Mouse (Mus musculus): Measurements from ENCODE around the gene Snx32. TPM values are rescaled to one million over a fixed set of nuclear protein-coding genes. Genes with fewer than 3 reads are reported as not detected.

Snx32 gene
- polyA plus RNA-seq, 1 experiment from 2014 or later, result 17.2 TPM

- Histone ChIP-seq H3K9me3 (replicated peaks; ENCODE audit: control insufficient read depth, low read length) (no peaks in the 10 kb centered on the region), H3K9ac (ENCODE audit: low read length) (no peak overlapping the region), H3K27me3 (ENCODE audit: control insufficient read depth, insufficient read depth, low read length) (no peaks in the 10 kb centered on the region), H3K36me3 (ENCODE audit: control insufficient read depth, insufficient read depth) (no peaks in the 10 kb centered on the region), H3K4me1 (ENCODE audit: control insufficient read depth, insufficient read depth, low read length) (no peaks in the 10 kb centered on the region), H3K4me2 (ENCODE audit: low read depth, low read length) (no peak overlapping the region), H3K4me3 (ENCODE audit: low read length) (no peak overlapping the region), H3K27ac (ENCODE audit: low read length) (no peak overlapping the region)
- WGBS, result 53% methylated on average over 11 of the region's 11 CpGs
- ATAC-seq (replicated peaks; ENCODE audit: extremely low read depth, insufficient read depth, low FRiP score), result no peak
Observed at GRCm38 (mm10) chr19:5544031-5544430, 33.7 kb upstream of the Snx32 start.

GRCm38 (mm10) chr19:5543362-5543761 lies 33.0 kb upstream of the Snx32 start:
- H3K27me3 ChIP-seq (ENCODE audit: control insufficient read depth, insufficient read depth, low read length), result no peaks in the 10 kb centered on the region
- 79% methylated on average over 9 of the region's 9 CpGs for WGBS
- no peaks in the 10 kb centered on the region for H3K9me3 ChIP-seq (replicated peaks; ENCODE audit: control insufficient read depth, low read length)
- no peak overlapping the region for H3K9ac ChIP-seq (ENCODE audit: low read length)
- no peaks in the 10 kb centered on the region for H3K36me3 ChIP-seq (ENCODE audit: control insufficient read depth, insufficient read depth)
- ATAC-seq (replicated peaks; ENCODE audit: extremely low read depth, insufficient read depth, low FRiP score), result no peak
- no peak overlapping the region for H3K4me3 ChIP-seq (ENCODE audit: low read length)
- H3K4me1 ChIP-seq (ENCODE audit: control insufficient read depth, insufficient read depth, low read length), result no peaks in the 10 kb centered on the region
- no peak overlapping the region for H3K27ac ChIP-seq (ENCODE audit: low read length)
- no peak overlapping the region for H3K4me2 ChIP-seq (ENCODE audit: low read depth, low read length)

GRCm38 (mm10) chr19:5538786-5539185 lies 28.4 kb upstream of the Snx32 start:
- Histone ChIP-seq H3K36me3 (ENCODE audit: control insufficient read depth, insufficient read depth) (no peaks in the 10 kb centered on the region), H3K4me3 (ENCODE audit: low read length) (no peak overlapping the region), H3K4me2 (ENCODE audit: low read depth, low read length) (no peak overlapping the region), H3K27ac (ENCODE audit: low read length) (no peak overlapping the region), H3K4me1 (ENCODE audit: control insufficient read depth, insufficient read depth, low read length) (no peaks in the 10 kb centered on the region), H3K9me3 (replicated peaks; ENCODE audit: control insufficient read depth, low read length) (no peaks in the 10 kb centered on the region), H3K9ac (ENCODE audit: low read length) (no peak overlapping the region), H3K27me3 (ENCODE audit: control insufficient read depth, insufficient read depth, low read length) (no peaks in the 10 kb centered on the region)
- no peak for ATAC-seq (replicated peaks; ENCODE audit: extremely low read depth, insufficient read depth, low FRiP score)
- WGBS, result 65% methylated on average over 8 of the region's 8 CpGs

- Histone ChIP-seq H3K36me3 (ENCODE audit: control insufficient read depth, insufficient read depth) (no peaks in the 10 kb centered on the region), H3K9ac (ENCODE audit: low read length) (no peak overlapping the region), H3K4me1 (ENCODE audit: control insufficient read depth, insufficient read depth, low read length) (peaks cover 4% of the 10 kb centered on the region; the same call in 1 of the 2 replicates), H3K4me2 (ENCODE audit: low read depth, low read length) (no peak overlapping the region), H3K4me3 (ENCODE audit: low read length) (no peak overlapping the region), H3K9me3 (replicated peaks; ENCODE audit: control insufficient read depth, low read length) (no peaks in the 10 kb centered on the region), H3K27me3 (ENCODE audit: control insufficient read depth, insufficient read depth, low read length) (0 out of 2 replicates have a peak, but pooled peaks cover 3% of the 10 kb centered on the region), H3K27ac (ENCODE audit: low read length) (no peak overlapping the region)
- 58% methylated on average over 8 of the region's 8 CpGs for WGBS
- ATAC-seq (replicated peaks; ENCODE audit: extremely low read depth, insufficient read depth, low FRiP score), result no peak
Observed at GRCm38 (mm10) chr19:5532520-5532919, 22.2 kb upstream of the Snx32 start.

- 76% methylated on average over 7 of the region's 7 CpGs for WGBS
- H3K9me3 ChIP-seq (replicated peaks; ENCODE audit: control insufficient read depth, low read length), result no peaks in the 10 kb centered on the region
- ATAC-seq (replicated peaks; ENCODE audit: extremely low read depth, insufficient read depth, low FRiP score), result no peak
- no peak overlapping the region for H3K9ac ChIP-seq (ENCODE audit: low read length)
- 0 out of 2 replicates have a peak, but pooled peaks cover 3% of the 10 kb centered on the region for H3K27me3 ChIP-seq (ENCODE audit: control insufficient read depth, insufficient read depth, low read length)
- no peaks in the 10 kb centered on the region for H3K36me3 ChIP-seq (ENCODE audit: control insufficient read depth, insufficient read depth)
- H3K4me3 ChIP-seq (ENCODE audit: low read length), result no peak overlapping the region
- H3K4me2 ChIP-seq (ENCODE audit: low read depth, low read length), result peak overlapping the region; percentile 58; the same call in 1 of the 2 replicates
- H3K27ac ChIP-seq (ENCODE audit: low read length), result no peak overlapping the region
- H3K4me1 ChIP-seq (ENCODE audit: control insufficient read depth, insufficient read depth, low read length), result peaks cover 4% of the 10 kb centered on the region; the same call in 1 of the 2 replicates
Observed at GRCm38 (mm10) chr19:5530138-5530524, 19.8 kb upstream of the Snx32 start.

GRCm38 (mm10) chr19:5529325-5530137 lies 19.2 kb upstream of the Snx32 start:
- H3K36me3 ChIP-seq (ENCODE audit: control insufficient read depth, insufficient read depth), result no peaks in the 10 kb centered on the region
- WGBS, result 18% methylated on average over 20 of the region's 20 CpGs
- peak; percentile 96 for ATAC-seq (replicated peaks; ENCODE audit: extremely low read depth, insufficient read depth, low FRiP score)
- H3K4me1 ChIP-seq (ENCODE audit: control insufficient read depth, insufficient read depth, low read length), result peaks cover 4% of the 10 kb centered on the region; the same call in 1 of the 2 replicates
- H3K4me3 ChIP-seq (ENCODE audit: low read length), result peak overlapping the region; percentile 25
- H3K9ac ChIP-seq (ENCODE audit: low read length), result peak overlapping the region; percentile 14; the same call in 1 of the 2 replicates
- no peak overlapping the region for H3K27ac ChIP-seq (ENCODE audit: low read length)
- H3K9me3 ChIP-seq (replicated peaks; ENCODE audit: control insufficient read depth, low read length), result no peaks in the 10 kb centered on the region
- H3K4me2 ChIP-seq (ENCODE audit: low read depth, low read length), result peak overlapping the region; percentile 58
- 0 out of 2 replicates have a peak, but pooled peaks cover 3% of the 10 kb centered on the region for H3K27me3 ChIP-seq (ENCODE audit: control insufficient read depth, insufficient read depth, low read length)

- H3K27ac ChIP-seq (ENCODE audit: low read length), result no peak overlapping the region
- H3K27me3 ChIP-seq (ENCODE audit: control insufficient read depth, insufficient read depth, low read length), result 0 out of 2 replicates have a peak, but pooled peaks cover under 1% of the 10 kb centered on the region
- peaks cover 4% of the 10 kb centered on the region; the same call in 1 of the 2 replicates for H3K4me1 ChIP-seq (ENCODE audit: control insufficient read depth, insufficient read depth, low read length)
- ATAC-seq (replicated peaks; ENCODE audit: extremely low read depth, insufficient read depth, low FRiP score), result no peak
- 75% methylated on average over 5 of the region's 5 CpGs for WGBS
- H3K36me3 ChIP-seq (ENCODE audit: control insufficient read depth, insufficient read depth), result no peaks in the 10 kb centered on the region
- no peak overlapping the region for H3K4me2 ChIP-seq (ENCODE audit: low read depth, low read length)
- no peak overlapping the region for H3K4me3 ChIP-seq (ENCODE audit: low read length)
- no peaks in the 10 kb centered on the region for H3K9me3 ChIP-seq (replicated peaks; ENCODE audit: control insufficient read depth, low read length)
- no peak overlapping the region for H3K9ac ChIP-seq (ENCODE audit: low read length)
Observed at GRCm38 (mm10) chr19:5525204-5525603, 14.9 kb upstream of the Snx32 start.

- no peak for ATAC-seq (replicated peaks; ENCODE audit: extremely low read depth, insufficient read depth, low FRiP score)
- no peak overlapping the region for H3K4me2 ChIP-seq (ENCODE audit: low read depth, low read length)
- no peak overlapping the region for H3K9ac ChIP-seq (ENCODE audit: low read length)
- no peaks in the 10 kb centered on the region for H3K36me3 ChIP-seq (ENCODE audit: control insufficient read depth, insufficient read depth)
- no peaks in the 10 kb centered on the region for H3K9me3 ChIP-seq (replicated peaks; ENCODE audit: control insufficient read depth, low read length)
- WGBS, result 83% methylated on average over 3 of the region's 3 CpGs
- no peak overlapping the region for H3K27ac ChIP-seq (ENCODE audit: low read length)
- H3K4me3 ChIP-seq (ENCODE audit: low read length), result no peak overlapping the region
- H3K4me1 ChIP-seq (ENCODE audit: control insufficient read depth, insufficient read depth, low read length), result no peaks in the 10 kb centered on the region
- H3K27me3 ChIP-seq (ENCODE audit: control insufficient read depth, insufficient read depth, low read length), result no peaks in the 10 kb centered on the region
Observed at GRCm38 (mm10) chr19:5518721-5519120, 8.4 kb upstream of the Snx32 start.

- no peak overlapping the region for H3K9ac ChIP-seq (ENCODE audit: low read length)
- no peaks in the 10 kb centered on the region for H3K36me3 ChIP-seq (ENCODE audit: control insufficient read depth, insufficient read depth)
- no peak overlapping the region for H3K4me2 ChIP-seq (ENCODE audit: low read depth, low read length)
- no peaks in the 10 kb centered on the region for H3K27me3 ChIP-seq (ENCODE audit: control insufficient read depth, insufficient read depth, low read length)
- H3K4me1 ChIP-seq (ENCODE audit: control insufficient read depth, insufficient read depth, low read length), result peaks cover 9% of the 10 kb centered on the region
- ATAC-seq (replicated peaks; ENCODE audit: extremely low read depth, insufficient read depth, low FRiP score), result no peak
- WGBS, result 77% methylated on average over 8 of the region's 8 CpGs
- H3K27ac ChIP-seq (ENCODE audit: low read length), result no peak overlapping the region
- H3K9me3 ChIP-seq (replicated peaks; ENCODE audit: control insufficient read depth, low read length), result no peaks in the 10 kb centered on the region
- H3K4me3 ChIP-seq (ENCODE audit: low read length), result no peak overlapping the region
Observed at GRCm38 (mm10) chr19:5516906-5517505, 6.7 kb upstream of the Snx32 start.

All from heart, embryonic 16.5 days (tissue).